Mouse (Mus musculus): ENCODE measurements around the gene Gsg1l.

- TF ChIP-seq EP300 (IDR thresholded peaks at IDR 0.05; ENCODE audit: low read depth) (no peak), CTCF (IDR thresholded peaks at IDR 0.05; ENCODE audit: low read depth) (no peak)
Observed at GRCm38 (mm10) chr7:126017455-126017854, 64.8 kb downstream of the Gsg1l start.
